Mouse (Mus musculus) embryonic fibroblast, embryonic 13.5 days (primary cell): ENCODE results near the gene Ampd3.

Experiments
- CTCF ChIP-seq: IDR thresholded peaks from 2 replicates; pipeline ENCODE4 v1.5.1; 2011; ENCODE audit warnings: mild to moderate bottlenecking, control low read depth, low read length, moderate library complexity, borderline replicate concordance; ENCODE audit not compliant: insufficient read depth
- POLR2A ChIP-seq: IDR thresholded peaks from 2 replicates; pipeline ENCODE4 v1.6.1; 2011; ENCODE audit warnings: low read depth, mild to moderate bottlenecking, control low read depth, low read length, moderate library complexity

- TF ChIP-seq POLR2A, result no peak
- TF ChIP-seq CTCF, result no peak
Observed at GRCm38 (mm10) chr7:110785741-110786146, 17.7 kb downstream of the Ampd3 start.
